Mouse (Mus musculus): ENCODE measurements around the gene Otof.

The Otof gene

DNA sequence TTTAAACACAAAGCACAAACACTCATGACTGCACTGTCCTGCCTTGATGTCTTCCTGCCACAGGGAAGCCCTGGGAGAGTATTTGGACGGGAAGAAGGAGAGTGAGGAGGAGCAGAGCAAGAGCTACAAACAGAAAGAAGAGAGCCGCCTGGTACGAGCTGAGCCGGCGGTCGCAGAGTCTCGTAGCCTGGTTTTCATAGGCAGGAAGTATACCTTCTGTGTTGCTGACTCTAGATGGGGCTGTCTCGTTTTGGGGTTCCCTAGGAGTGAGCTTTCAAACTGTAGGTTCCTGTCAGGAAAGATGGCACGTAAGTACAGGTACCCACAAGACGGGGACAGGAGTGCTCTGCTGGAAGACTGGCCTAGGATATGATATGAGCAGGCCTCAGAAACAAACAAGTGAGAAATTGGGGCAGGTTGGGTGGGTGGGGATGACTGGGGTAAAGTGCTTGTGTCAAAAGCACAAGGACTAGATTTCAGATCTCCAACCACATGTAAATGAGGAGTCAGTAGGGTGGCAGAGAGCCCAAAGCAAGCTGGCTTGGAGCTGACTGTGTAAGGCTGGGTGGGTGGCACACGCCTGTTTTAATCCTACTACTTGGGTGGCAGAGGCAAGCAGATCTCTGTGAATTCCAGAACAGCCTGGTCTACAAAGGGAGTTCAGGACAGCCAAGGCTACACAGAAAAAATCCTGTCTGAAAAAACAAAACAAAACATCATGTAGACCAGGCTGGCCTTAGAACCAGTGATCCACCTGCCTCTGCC, 119.9 kb downstream of the Otof start:
- DNase-seq (ENCODE audit: low read depth, low spot score): no peak

DNA sequence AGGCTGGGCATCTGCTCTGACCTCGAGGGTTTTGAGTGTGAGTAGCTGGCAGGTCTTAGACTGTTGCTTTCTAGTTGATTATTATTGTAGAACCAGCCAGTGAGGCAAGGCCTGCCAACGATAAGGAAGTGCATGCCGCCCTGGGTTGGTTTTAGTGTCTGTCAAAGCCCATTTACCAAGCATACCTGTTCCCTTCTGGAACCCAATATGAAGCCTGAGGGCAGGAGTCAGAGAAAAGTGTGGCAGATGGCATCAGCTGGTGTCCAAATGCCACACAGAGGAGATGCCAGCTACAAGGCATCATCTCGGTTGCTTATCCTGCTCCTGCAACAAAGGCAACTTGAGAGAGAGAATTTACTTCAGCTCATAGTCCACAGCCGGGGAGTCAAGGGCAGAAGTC, 120.9 kb downstream of the Otof start:
- no peak for DNase-seq (ENCODE audit: low read depth, low spot score)
